Mouse (Mus musculus): ENCODE measurements around the gene Olfr392. TPM values are rescaled to one million over a fixed set of nuclear protein-coding genes. Genes with fewer than 3 reads are reported as not detected.

Gene Olfr392
- polyA plus RNA-seq (2016; fragmentation: Nextera tagmentation; extraction: Ambion mirVana) = not detected in 2 replicates

DNA sequence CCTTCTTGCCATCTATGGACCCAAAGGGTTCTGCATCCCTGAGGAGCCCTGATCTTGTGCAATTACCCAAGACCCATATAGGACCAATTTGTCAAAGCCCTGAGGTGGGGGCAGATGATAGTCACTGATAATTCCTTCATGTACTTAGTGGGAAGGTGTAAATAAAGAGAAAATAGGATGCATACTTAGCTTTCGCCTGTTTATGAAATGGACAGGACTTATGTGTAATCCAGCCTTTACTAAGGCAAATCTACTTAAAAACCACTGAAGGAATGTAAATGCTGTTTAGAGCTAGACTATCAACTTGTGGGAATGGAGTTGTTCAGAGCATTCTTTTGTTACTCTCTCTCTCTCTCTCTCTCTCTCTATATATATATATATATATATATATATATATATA, at the start of gene Olfr392:
Gene Olfr392, minus strand, starts transcription at position 101 of the 400 bp plus-strand sequence.
- Histone ChIP-seq H3K27ac (replicated peaks) (no peak within 1 kb of the TSS), H3K27me3 (replicated peaks; ENCODE audit: low read depth, poor library complexity, severe bottlenecking) (no peaks in the 10 kb centered on the region), H3K9me3 (peaks cover 19% of the 10 kb centered on the region; the same call in 1 of the 2 replicates), H3K36me3 (replicated peaks) (no peaks in the 10 kb centered on the region), H3K4me1 (no peaks in the 10 kb centered on the region), H3K4me3 (no peak within 1 kb of the TSS)
- DNase-seq (ENCODE audit: low spot score) = no peak
- 85% methylated on average over 1 of the region's 1 CpGs for WGBS

DNA sequence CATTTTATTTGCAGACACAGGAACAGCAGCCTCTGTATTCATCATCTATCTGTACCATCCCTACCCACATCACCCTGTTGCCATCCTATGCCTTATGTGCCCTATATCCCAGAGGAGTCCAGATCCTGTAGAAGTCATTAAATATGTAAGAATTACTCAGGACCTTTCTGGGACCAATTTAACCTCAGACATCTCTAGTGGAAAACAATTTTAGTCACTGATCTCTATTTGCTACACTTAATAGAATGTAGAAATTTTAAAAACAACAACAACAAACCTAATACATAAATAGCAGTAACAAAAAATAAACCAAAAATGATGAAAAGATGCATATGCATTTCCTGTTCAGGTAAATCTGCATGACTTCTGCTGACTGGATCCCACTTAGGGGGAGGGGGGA, 34.5 kb upstream of the Olfr392 start, which contains the start of gene Olfr393:
Gene Olfr393, minus strand, starts transcription at position 101 of the 400 bp plus-strand sequence.
- no peak for DNase-seq (ENCODE audit: low spot score)
- H3K4me1 ChIP-seq = no peaks in the 10 kb centered on the region
- H3K4me3 ChIP-seq = no peak within 1 kb of the TSS
- H3K9me3 ChIP-seq = peaks cover 7% of the 10 kb centered on the region; the same call in 1 of the 2 replicates
- no peak within 1 kb of the TSS for H3K27ac ChIP-seq (replicated peaks)
- H3K36me3 ChIP-seq (replicated peaks) = no peaks in the 10 kb centered on the region
- H3K27me3 ChIP-seq (replicated peaks; ENCODE audit: low read depth, poor library complexity, severe bottlenecking) = no peaks in the 10 kb centered on the region

DNA sequence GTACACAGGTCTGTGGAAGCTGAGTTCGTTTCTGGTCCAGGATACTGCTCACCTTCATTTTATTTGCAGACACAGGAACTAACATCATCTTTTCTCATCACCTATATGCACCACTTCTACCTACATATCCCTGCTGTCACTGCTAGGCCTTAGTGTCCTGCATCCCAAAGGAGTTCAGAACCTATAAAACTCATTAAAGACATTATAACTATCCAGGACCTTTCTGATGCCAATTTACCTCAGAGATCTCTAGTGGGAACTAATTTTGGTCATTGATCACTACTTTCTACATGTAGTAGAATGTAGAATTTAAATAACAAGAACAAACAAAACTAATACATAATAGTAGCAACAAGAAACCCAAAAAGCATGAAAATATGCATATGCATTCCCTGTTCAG, 13.9 kb downstream of the Olfr392 start, which contains the start of gene Olfr391-ps:
Gene Olfr391-ps, minus strand, starts transcription at position 101 of the 400 bp plus-strand sequence.
- peaks cover 14% of the 10 kb centered on the region; the same call in 1 of the 2 replicates for H3K9me3 ChIP-seq

DNA sequence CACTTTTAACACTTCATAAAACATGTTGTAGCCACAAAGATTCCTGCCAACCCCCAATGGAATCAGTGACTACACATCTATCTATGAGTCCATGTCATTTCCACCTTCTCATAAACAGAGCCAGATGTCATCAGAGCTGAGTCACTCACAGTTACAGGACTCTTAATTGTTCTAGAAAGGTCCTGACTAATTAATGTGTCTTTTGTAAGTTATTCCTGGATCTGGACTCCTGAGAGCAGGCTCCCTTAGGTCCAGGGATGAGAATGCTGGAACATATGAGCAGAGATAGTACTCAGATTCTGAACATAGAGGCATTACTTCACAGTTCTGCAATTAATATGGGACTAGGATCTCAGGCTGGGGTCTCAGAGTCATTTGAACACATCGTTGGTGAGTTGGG, 34.2 kb downstream of the Olfr392 start, which contains the start of gene Olfr390:
Gene Olfr390, plus strand, starts transcription at position 301 of the 400 bp plus-strand sequence.
- 71% methylated on average over 1 of the region's 1 CpGs for WGBS
- no peak for DNase-seq (ENCODE audit: low spot score)
- Histone ChIP-seq H3K27me3 (replicated peaks; ENCODE audit: low read depth, poor library complexity, severe bottlenecking) (no peaks in the 10 kb centered on the region), H3K4me1 (no peaks in the 10 kb centered on the region), H3K4me3 (no peak within 1 kb of the TSS), H3K36me3 (replicated peaks) (no peaks in the 10 kb centered on the region), H3K9me3 (peaks cover 21% of the 10 kb centered on the region), H3K27ac (replicated peaks) (no peak within 1 kb of the TSS)

More for the DNA sequence above, 13.9 kb downstream of the Olfr392 start, which contains the start of gene Olfr391-ps:
- WGBS = 37% methylated on average over 1 of the region's 1 CpGs
- H3K27ac ChIP-seq (replicated peaks) = no peak within 1 kb of the TSS
- no peak within 1 kb of the TSS for H3K4me3 ChIP-seq
- no peaks in the 10 kb centered on the region for H3K36me3 ChIP-seq (replicated peaks)
- no peaks in the 10 kb centered on the region for H3K4me1 ChIP-seq
- no peaks in the 10 kb centered on the region for H3K27me3 ChIP-seq (replicated peaks; ENCODE audit: low read depth, poor library complexity, severe bottlenecking)
- DNase-seq (ENCODE audit: low spot score) = no peak

DNA sequence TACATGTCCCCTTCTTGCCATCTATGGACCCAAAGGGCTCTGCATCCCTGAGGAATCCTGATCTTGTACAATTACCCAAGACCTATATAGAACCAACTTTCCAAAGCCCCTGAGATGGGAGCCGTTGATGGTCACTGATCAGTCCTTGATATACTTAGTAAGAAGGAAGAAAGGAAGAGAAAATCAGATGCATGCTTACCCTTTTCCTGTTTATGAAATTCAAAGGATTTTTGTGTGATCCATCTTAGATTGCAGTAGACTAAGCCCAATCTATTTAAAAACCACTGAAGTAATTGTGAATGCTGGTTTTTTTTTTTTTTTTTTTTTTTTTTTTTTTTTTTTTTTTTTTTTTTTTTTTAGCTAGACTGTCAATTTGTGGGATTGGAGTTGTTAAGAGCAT, 36.2 kb downstream of the Olfr392 start, which contains the start of gene Olfr389:
Gene Olfr389, minus strand, starts transcription at position 101 of the 400 bp plus-strand sequence.
- no peaks in the 10 kb centered on the region for H3K27me3 ChIP-seq (replicated peaks; ENCODE audit: low read depth, poor library complexity, severe bottlenecking)
- no peak within 1 kb of the TSS for H3K4me3 ChIP-seq
- 93% methylated on average over 1 of the region's 1 CpGs for WGBS
- H3K36me3 ChIP-seq (replicated peaks) = no peaks in the 10 kb centered on the region
- peaks cover 7% of the 10 kb centered on the region; the same call in 1 of the 2 replicates for H3K9me3 ChIP-seq
- H3K4me1 ChIP-seq = no peaks in the 10 kb centered on the region
- H3K27ac ChIP-seq (replicated peaks) = no peak within 1 kb of the TSS
- DNase-seq (ENCODE audit: low spot score) = no peak

Other genes with a start within 250 kb of the Olfr392 start
- not detected in 2 replicates for gene Olfr385, start 224.0 kb downstream of the Olfr392 start, polyA plus RNA-seq (2016; fragmentation: Nextera tagmentation; extraction: Ambion mirVana)
- gene Olfr384, start 218.5 kb downstream of the Olfr392 start, polyA plus RNA-seq (2016; fragmentation: Nextera tagmentation; extraction: Ambion mirVana) = not detected in 2 replicates
- gene Zfp735, start 128.3 kb downstream of the Olfr392 start, polyA plus RNA-seq (2016; fragmentation: Nextera tagmentation; extraction: Ambion mirVana) = not detected in 2 replicates
- gene Olfr389, start 36.3 kb downstream of the Olfr392 start, polyA plus RNA-seq (2016; fragmentation: Nextera tagmentation; extraction: Ambion mirVana) = not detected in 2 replicates
- gene Olfr390, start 34.1 kb downstream of the Olfr392 start, polyA plus RNA-seq (2016; fragmentation: Nextera tagmentation; extraction: Ambion mirVana) = not detected in 2 replicates
- not detected in 2 replicates for gene Olfr391-ps, start 14.0 kb downstream of the Olfr392 start, polyA plus RNA-seq (2016; fragmentation: Nextera tagmentation; extraction: Ambion mirVana)
- not detected in 2 replicates for gene Olfr393, start 34.4 kb upstream of the Olfr392 start, polyA plus RNA-seq (2016; fragmentation: Nextera tagmentation; extraction: Ambion mirVana)
- not detected in 2 replicates for gene Olfr394, start 73.7 kb upstream of the Olfr392 start, polyA plus RNA-seq (2016; fragmentation: Nextera tagmentation; extraction: Ambion mirVana)
- not detected in 2 replicates for gene Olfr395, start 92.2 kb upstream of the Olfr392 start, polyA plus RNA-seq (2016; fragmentation: Nextera tagmentation; extraction: Ambion mirVana)
- gene Olfr23, start 119.6 kb upstream of the Olfr392 start, polyA plus RNA-seq (2016; fragmentation: Nextera tagmentation; extraction: Ambion mirVana) = not detected in 2 replicates
- gene Olfr397, start 143.8 kb upstream of the Olfr392 start, polyA plus RNA-seq (2016; fragmentation: Nextera tagmentation; extraction: Ambion mirVana) = not detected in 2 replicates
- gene Olfr398, start 173.4 kb upstream of the Olfr392 start, polyA plus RNA-seq (2016; fragmentation: Nextera tagmentation; extraction: Ambion mirVana) = not detected in 2 replicates
- not detected in 2 replicates for gene Olfr139, start 239.5 kb upstream of the Olfr392 start, polyA plus RNA-seq (2016; fragmentation: Nextera tagmentation; extraction: Ambion mirVana)
- gene Olfr399, start 239.6 kb upstream of the Olfr392 start, polyA plus RNA-seq (2016; fragmentation: Nextera tagmentation; extraction: Ambion mirVana) = not detected in 2 replicates